Mouse (Mus musculus) E14TG2a.4 (cell line): ENCODE measurements at regions not wholly inside any gene's neighbourhood (a gene's known extent, or its start where the extent isn't known, plus 50 kb on each side); places are given as distances from the start of the nearest gene placed in this dataset.

Experiments
- CTCF ChIP-seq: conservative IDR thresholded peaks from 2 replicates; pipeline ENCODE4 v1.5.1; 2014; ENCODE audit warnings: low read length
- NANOG ChIP-seq: IDR thresholded peaks from 2 replicates; pipeline ENCODE4 v1.6.1; 2014; ENCODE audit warnings: borderline replicate concordance, low read length, mixed read lengths
- POU5F1 ChIP-seq: IDR thresholded peaks from 2 replicates; pipeline ENCODE4 v1.6.1; 2014; ENCODE audit warnings: low read length, borderline replicate concordance

DNA sequence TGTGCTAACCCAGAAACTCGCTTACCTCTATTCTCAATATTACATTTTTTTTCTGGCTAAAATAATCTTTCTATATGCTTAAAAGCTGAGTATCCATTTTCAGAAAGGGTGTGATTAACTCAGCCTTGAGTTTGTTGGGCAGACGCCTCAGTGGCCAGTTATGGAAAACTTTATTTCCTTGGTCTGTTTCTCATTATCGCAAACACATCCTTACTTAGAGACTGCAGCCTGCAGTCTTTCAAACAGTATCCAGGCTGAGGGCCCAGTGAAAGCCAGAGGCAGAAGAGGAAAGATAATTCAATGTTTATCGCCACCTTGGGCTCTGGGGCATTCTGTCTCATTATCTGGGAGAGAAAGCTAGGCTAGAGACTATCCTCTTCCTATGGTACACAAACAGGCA is 231.5 kb downstream of the Mreg start:
- TF ChIP-seq CTCF (no peak), NANOG (no peak), POU5F1 (no peak)
